Mouse (Mus musculus): Measurements from ENCODE around the gene Crhr2. TPM values are rescaled to one million over a fixed set of nuclear protein-coding genes. Genes with fewer than 3 reads are reported as not detected.

The Crhr2 gene
- 0.95 and 1.0 TPM in 2 replicates for polyA plus RNA-seq (2014; fragmentation: Nextera tagmentation; extraction: Ambion mirVana)

DNA sequence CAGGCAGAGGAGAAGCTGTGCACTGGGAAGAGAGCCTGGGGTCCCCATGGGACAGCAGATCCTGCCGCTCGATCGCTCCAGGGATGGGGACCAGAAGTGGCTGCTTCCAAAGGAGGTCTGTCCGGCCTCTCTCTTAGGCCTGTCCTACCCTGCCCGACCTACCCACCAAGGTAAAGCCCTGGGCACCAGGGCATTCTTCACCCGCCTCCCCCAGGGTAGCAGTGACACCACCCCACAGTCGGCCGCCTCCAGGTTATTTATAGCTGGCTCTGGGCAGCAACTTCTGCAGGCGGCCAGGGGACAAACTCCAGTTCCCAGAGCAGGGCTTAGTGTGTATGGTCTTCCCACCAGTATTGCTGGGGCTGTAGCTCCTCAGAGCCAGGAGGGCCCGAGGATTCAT, at the start of gene Crhr2:
Gene Crhr2 (minus strand): TSS at position 223 of the 400 bp plus-strand sequence.
- H3K27ac ChIP-seq (ENCODE audit: low read depth, low read length), result no peak within 1 kb of the TSS
- no peaks in the 10 kb centered on the region for H3K36me3 ChIP-seq (ENCODE audit: control insufficient read depth, insufficient read depth, low read length)
- WGBS, result 67% methylated on average over 10 of the region's 10 CpGs
- no peak within 1 kb of the TSS for H3K9ac ChIP-seq (ENCODE audit: low read depth, low read length)
- no peak within 1 kb of the TSS for H3K4me2 ChIP-seq
- H3K27me3 ChIP-seq (replicated peaks; ENCODE audit: control insufficient read depth, insufficient read depth, low read length), result peaks cover 2% of the 10 kb centered on the region; the same call in 1 of the 2 replicates
- ATAC-seq (replicated peaks; ENCODE audit: low FRiP score) (no peak), DNase-seq (ENCODE audit: low spot score) (no peak)
- no peak within 1 kb of the TSS for H3K4me3 ChIP-seq (ENCODE audit: low read depth, low read length)
- no peaks in the 10 kb centered on the region for H3K9me3 ChIP-seq (ENCODE audit: control insufficient read depth, low read length)
- no peaks in the 10 kb centered on the region for H3K4me1 ChIP-seq (replicated peaks; ENCODE audit: control insufficient read depth, insufficient read depth, low read length)

DNA sequence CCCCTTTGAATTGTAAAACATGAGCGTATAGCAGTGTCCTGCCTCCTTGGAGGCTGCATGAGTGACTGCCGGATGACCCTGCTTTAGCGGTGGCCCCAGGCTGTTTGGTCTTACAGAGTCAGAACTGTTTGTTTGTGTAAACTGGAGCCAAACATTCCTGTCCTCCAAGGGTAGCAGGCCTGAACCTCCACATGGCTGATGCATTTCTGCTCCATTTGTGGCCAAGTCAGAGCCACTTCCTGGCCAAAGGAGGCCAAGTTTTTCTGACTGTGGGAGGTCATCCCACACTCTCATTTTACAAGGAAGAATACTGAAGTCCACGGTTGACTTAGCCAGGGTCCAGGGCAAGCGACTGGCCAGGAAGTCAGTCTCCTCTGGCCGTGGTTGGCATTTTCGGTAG, 46.7 kb upstream of the Crhr2 start:
- no peak for ATAC-seq (replicated peaks; ENCODE audit: low FRiP score)
- WGBS, result 79% methylated on average over 7 of the region's 7 CpGs

DNA sequence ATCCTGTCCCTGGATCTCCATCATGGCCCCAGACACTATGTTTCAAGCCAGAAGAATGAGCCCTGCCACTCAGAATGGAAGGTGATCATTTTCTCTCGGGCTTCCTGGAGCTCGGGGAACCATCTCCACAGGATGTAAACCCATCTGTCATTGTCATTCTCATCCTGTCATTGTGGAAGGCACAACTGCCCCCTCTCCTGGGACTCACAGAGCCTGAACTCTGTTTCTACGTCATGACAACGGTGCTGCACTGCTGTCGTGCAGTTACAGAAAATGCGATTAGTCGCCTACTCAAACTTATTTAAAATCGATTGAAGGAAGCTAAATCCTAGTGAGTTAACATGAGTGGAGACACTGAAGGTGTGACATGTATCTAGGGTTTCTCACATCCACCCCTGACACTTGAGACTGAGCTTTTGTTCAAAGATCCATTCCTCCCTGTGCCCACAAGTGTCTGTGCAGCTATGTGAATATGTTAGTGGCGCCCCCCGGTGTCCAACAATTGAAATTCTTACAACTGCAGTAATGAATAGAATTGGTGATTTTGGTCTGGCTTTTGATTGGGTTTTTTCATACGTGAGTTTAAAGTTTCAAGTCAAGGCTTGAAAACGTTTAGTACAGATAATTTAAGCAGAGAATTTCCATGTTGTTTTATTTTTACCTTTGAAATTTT, 44.4 kb upstream of the Crhr2 start:
- no peaks in the 10 kb centered on the region for H3K9me3 ChIP-seq (ENCODE audit: control insufficient read depth, low read length)
- 38% methylated on average over 12 of the region's 12 CpGs for WGBS
- no peak overlapping the region for H3K9ac ChIP-seq (ENCODE audit: low read depth, low read length)
- H3K36me3 ChIP-seq (ENCODE audit: control insufficient read depth, insufficient read depth, low read length), result no peaks in the 10 kb centered on the region
- no peaks in the 10 kb centered on the region for H3K27me3 ChIP-seq (replicated peaks; ENCODE audit: control insufficient read depth, insufficient read depth, low read length)
- ATAC-seq (replicated peaks; ENCODE audit: low FRiP score) (no peak), DNase-seq (ENCODE audit: low spot score) (no peak)
- no peak overlapping the region for H3K4me3 ChIP-seq (ENCODE audit: low read depth, low read length)
- H3K27ac ChIP-seq (ENCODE audit: low read depth, low read length), result no peak overlapping the region
- H3K4me1 ChIP-seq (replicated peaks; ENCODE audit: control insufficient read depth, insufficient read depth, low read length), result no peaks in the 10 kb centered on the region; the same call in none of the 2 replicates
- no peak overlapping the region for H3K4me2 ChIP-seq

More for the DNA sequence above, 46.7 kb upstream of the Crhr2 start:
- no peak overlapping the region for H3K27ac ChIP-seq (ENCODE audit: low read depth, low read length)
- no peaks in the 10 kb centered on the region for H3K27me3 ChIP-seq (replicated peaks; ENCODE audit: control insufficient read depth, insufficient read depth, low read length)
- no peaks in the 10 kb centered on the region for H3K9me3 ChIP-seq (ENCODE audit: control insufficient read depth, low read length)
- H3K9ac ChIP-seq (ENCODE audit: low read depth, low read length), result no peak overlapping the region
- H3K4me3 ChIP-seq (ENCODE audit: low read depth, low read length), result no peak overlapping the region
- no peak for DNase-seq (ENCODE audit: low spot score)
- no peaks in the 10 kb centered on the region; the same call in 1 of the 2 replicates for H3K4me1 ChIP-seq (replicated peaks; ENCODE audit: control insufficient read depth, insufficient read depth, low read length)
- H3K4me2 ChIP-seq, result no peak overlapping the region
- H3K36me3 ChIP-seq (ENCODE audit: control insufficient read depth, insufficient read depth, low read length), result no peaks in the 10 kb centered on the region

DNA sequence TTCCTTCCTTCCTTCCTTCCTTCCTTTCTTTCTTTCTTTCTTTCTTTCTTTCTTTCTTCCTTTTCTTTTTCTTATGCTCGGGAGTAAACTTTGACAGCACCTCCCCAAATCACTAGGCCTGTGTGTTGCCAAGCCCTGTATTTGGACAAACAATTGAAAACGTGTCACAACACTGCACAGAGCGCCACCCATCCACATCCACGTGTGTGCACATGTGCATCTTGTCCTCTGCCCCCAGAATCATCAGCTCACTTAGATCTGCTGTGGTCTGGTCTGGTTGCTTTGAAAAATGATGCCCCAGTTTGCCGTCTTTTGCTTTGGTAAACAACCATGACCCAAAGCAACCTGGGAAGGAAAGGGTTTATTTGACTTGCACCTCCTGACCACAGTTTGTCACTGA, 43.1 kb upstream of the Crhr2 start:
- ATAC-seq (replicated peaks; ENCODE audit: low FRiP score) (no peak), DNase-seq (ENCODE audit: low spot score) (no peak)
- no peaks in the 10 kb centered on the region for H3K9me3 ChIP-seq (ENCODE audit: control insufficient read depth, low read length)
- no peaks in the 10 kb centered on the region; the same call in none of the 2 replicates for H3K4me1 ChIP-seq (replicated peaks; ENCODE audit: control insufficient read depth, insufficient read depth, low read length)
- 50% methylated on average over 5 of the region's 5 CpGs for WGBS
- H3K27me3 ChIP-seq (replicated peaks; ENCODE audit: control insufficient read depth, insufficient read depth, low read length), result no peaks in the 10 kb centered on the region
- H3K9ac ChIP-seq (ENCODE audit: low read depth, low read length), result no peak overlapping the region
- no peak overlapping the region for H3K4me3 ChIP-seq (ENCODE audit: low read depth, low read length)
- H3K36me3 ChIP-seq (ENCODE audit: control insufficient read depth, insufficient read depth, low read length), result no peaks in the 10 kb centered on the region
- no peak overlapping the region for H3K4me2 ChIP-seq
- no peak overlapping the region for H3K27ac ChIP-seq (ENCODE audit: low read depth, low read length)

DNA sequence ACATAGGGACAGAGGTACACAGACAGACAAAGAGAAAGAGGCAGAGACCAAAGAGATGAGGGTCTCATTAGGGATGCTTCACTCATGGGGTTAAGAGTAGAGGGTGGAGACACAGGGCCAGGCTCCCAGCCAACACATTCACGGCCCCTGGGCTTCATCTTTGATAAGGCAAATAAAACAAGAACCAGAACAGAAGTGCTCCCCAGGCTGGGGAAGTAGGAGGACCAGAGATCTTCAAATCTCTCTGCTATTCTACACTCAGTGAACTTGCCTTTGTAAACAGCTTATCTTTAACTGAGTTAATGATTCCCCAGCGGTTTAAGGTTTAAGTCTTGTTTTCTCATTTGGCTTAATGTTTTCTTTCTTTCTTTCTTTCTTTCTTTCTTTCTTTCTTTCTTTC, 42.6 kb upstream of the Crhr2 start:
- H3K4me2 ChIP-seq, result no peak overlapping the region
- no peak overlapping the region for H3K9ac ChIP-seq (ENCODE audit: low read depth, low read length)
- H3K27ac ChIP-seq (ENCODE audit: low read depth, low read length), result no peak overlapping the region
- ATAC-seq (replicated peaks; ENCODE audit: low FRiP score), result no peak
- H3K9me3 ChIP-seq (ENCODE audit: control insufficient read depth, low read length), result no peaks in the 10 kb centered on the region
- H3K36me3 ChIP-seq (ENCODE audit: control insufficient read depth, insufficient read depth, low read length), result no peaks in the 10 kb centered on the region
- no peaks in the 10 kb centered on the region; the same call in none of the 2 replicates for H3K4me1 ChIP-seq (replicated peaks; ENCODE audit: control insufficient read depth, insufficient read depth, low read length)
- no peak for DNase-seq (ENCODE audit: low spot score)
- WGBS, result 37% methylated on average over 2 of the region's 2 CpGs
- H3K4me3 ChIP-seq (ENCODE audit: low read depth, low read length), result no peak overlapping the region
- no peaks in the 10 kb centered on the region for H3K27me3 ChIP-seq (replicated peaks; ENCODE audit: control insufficient read depth, insufficient read depth, low read length)

- Histone ChIP-seq H3K36me3 (ENCODE audit: control insufficient read depth, insufficient read depth, low read length) (no peaks in the 10 kb centered on the region), H3K27ac (ENCODE audit: low read depth, low read length) (no peak within 1 kb of the TSS; the same call in 1 of the 2 replicates), H3K9me3 (ENCODE audit: control insufficient read depth, low read length) (no peaks in the 10 kb centered on the region), H3K4me3 (ENCODE audit: low read depth, low read length) (no peak within 1 kb of the TSS), H3K4me2 (no peak within 1 kb of the TSS), H3K27me3 (replicated peaks; ENCODE audit: control insufficient read depth, insufficient read depth, low read length) (no peaks in the 10 kb centered on the region), H3K4me1 (replicated peaks; ENCODE audit: control insufficient read depth, insufficient read depth, low read length) (no peaks in the 10 kb centered on the region; the same call in none of the 2 replicates), H3K9ac (ENCODE audit: low read depth, low read length) (no peak within 1 kb of the TSS)
- no peak for DNase-seq (ENCODE audit: low spot score)
- ATAC-seq (replicated peaks; ENCODE audit: low FRiP score), result no peak
- 71% methylated on average over 1 of the region's 1 CpGs for WGBS
Observed at GRCm38 (mm10) chr6:55174741-55175181, 41.9 kb upstream of the Crhr2 start, which contains the start of gene Inmt. TSS of gene Inmt (minus strand) at chr6:55175043.

DNA sequence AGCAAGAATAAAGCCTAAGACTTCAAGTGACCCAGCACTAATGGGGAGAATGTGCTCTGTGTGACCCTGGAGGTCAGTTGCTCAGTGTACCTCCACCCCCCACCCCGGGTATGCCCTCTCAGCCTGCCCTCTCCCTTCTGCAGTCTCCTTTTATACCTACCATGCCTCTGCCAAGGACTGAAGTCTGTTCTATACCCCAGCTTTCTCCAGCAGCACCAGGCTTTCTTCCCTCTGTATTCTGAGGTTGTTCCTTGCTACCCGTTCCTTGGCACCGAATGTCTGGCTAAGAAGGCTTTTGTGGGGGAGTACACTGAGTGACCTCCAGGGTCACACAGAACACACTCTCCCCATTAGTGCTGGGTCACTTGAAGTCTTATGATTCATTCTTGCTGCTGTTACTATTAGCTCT, 41.1 kb upstream of the Crhr2 start:
- H3K4me1 ChIP-seq (replicated peaks; ENCODE audit: control insufficient read depth, insufficient read depth, low read length), result no peaks in the 10 kb centered on the region; the same call in none of the 2 replicates
- 53% methylated on average over 3 of the region's 3 CpGs for WGBS
- no peaks in the 10 kb centered on the region for H3K27me3 ChIP-seq (replicated peaks; ENCODE audit: control insufficient read depth, insufficient read depth, low read length)
- no peak overlapping the region for H3K4me2 ChIP-seq
- no peak overlapping the region for H3K9ac ChIP-seq (ENCODE audit: low read depth, low read length)
- no peak overlapping the region for H3K4me3 ChIP-seq (ENCODE audit: low read depth, low read length)
- no peaks in the 10 kb centered on the region for H3K9me3 ChIP-seq (ENCODE audit: control insufficient read depth, low read length)
- ATAC-seq (replicated peaks; ENCODE audit: low FRiP score), result no peak
- no peak for DNase-seq (ENCODE audit: low spot score)
- H3K27ac ChIP-seq (ENCODE audit: low read depth, low read length), result no peak overlapping the region
- no peaks in the 10 kb centered on the region for H3K36me3 ChIP-seq (ENCODE audit: control insufficient read depth, insufficient read depth, low read length)

DNA sequence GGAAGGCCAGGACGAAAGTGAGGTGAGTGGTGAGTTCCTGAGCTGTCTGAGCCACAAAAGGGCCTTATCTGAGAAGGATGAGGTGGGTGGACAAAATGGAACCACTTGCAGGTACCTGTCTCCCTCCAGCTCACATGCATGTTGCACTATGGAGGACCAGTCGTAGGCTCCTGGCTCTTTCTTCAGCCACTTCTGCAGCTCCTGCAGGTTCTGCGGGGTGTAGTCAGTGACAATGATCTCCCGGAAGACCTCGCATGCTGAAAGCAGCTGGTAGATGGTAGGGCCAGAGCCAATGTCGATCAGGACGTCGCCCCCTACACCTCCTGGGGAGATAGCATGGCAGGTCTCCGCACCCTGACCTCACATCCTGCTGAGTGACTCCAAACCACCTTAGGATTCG, 40.4 kb upstream of the Crhr2 start:
- H3K27ac ChIP-seq (ENCODE audit: low read depth, low read length), result no peak overlapping the region
- no peaks in the 10 kb centered on the region; the same call in none of the 2 replicates for H3K4me1 ChIP-seq (replicated peaks; ENCODE audit: control insufficient read depth, insufficient read depth, low read length)
- H3K9ac ChIP-seq (ENCODE audit: low read depth, low read length), result no peak overlapping the region
- H3K9me3 ChIP-seq (ENCODE audit: control insufficient read depth, low read length), result no peaks in the 10 kb centered on the region
- no peak overlapping the region for H3K4me2 ChIP-seq
- H3K27me3 ChIP-seq (replicated peaks; ENCODE audit: control insufficient read depth, insufficient read depth, low read length), result no peaks in the 10 kb centered on the region
- ATAC-seq (replicated peaks; ENCODE audit: low FRiP score) (no peak), DNase-seq (ENCODE audit: low spot score) (no peak)
- no peak overlapping the region for H3K4me3 ChIP-seq (ENCODE audit: low read depth, low read length)
- H3K36me3 ChIP-seq (ENCODE audit: control insufficient read depth, insufficient read depth, low read length), result no peaks in the 10 kb centered on the region
- WGBS, result 70% methylated on average over 10 of the region's 10 CpGs

DNA sequence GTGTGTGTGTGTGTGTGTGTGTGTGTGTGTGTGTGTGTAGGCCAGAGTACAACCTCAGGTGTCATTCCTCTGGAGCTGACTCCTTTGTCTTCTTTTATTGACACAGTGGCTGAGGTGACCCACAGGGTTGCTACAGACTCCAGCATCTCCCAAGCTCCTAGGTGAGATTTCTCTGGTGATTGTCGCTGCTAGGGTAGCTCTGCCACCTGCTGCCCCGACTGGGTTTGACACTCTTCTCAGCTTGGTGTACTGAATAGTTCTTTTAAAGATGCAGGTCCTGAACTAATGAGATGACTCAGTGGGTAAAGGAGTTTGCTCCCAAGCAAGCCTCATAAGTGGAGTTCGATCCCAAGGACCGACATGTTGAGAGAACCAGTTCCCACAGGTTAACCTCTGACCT, 38.8 kb upstream of the Crhr2 start:
- no peak for DNase-seq (ENCODE audit: low spot score)
- Histone ChIP-seq H3K4me2 (no peak overlapping the region), H3K36me3 (ENCODE audit: control insufficient read depth, insufficient read depth, low read length) (no peaks in the 10 kb centered on the region), H3K9ac (ENCODE audit: low read depth, low read length) (no peak overlapping the region), H3K9me3 (ENCODE audit: control insufficient read depth, low read length) (no peaks in the 10 kb centered on the region), H3K27ac (ENCODE audit: low read depth, low read length) (no peak overlapping the region), H3K27me3 (replicated peaks; ENCODE audit: control insufficient read depth, insufficient read depth, low read length) (no peaks in the 10 kb centered on the region), H3K4me1 (replicated peaks; ENCODE audit: control insufficient read depth, insufficient read depth, low read length) (no peaks in the 10 kb centered on the region; the same call in none of the 2 replicates), H3K4me3 (ENCODE audit: low read depth, low read length) (no peak overlapping the region)
- no peak for ATAC-seq (replicated peaks; ENCODE audit: low FRiP score)
- whole genome bisulfite sequencing, result 58% methylated on average over 4 of the region's 4 CpGs
